Mouse (Mus musculus): ENCODE measurements around the gene Prdm1.

DNA sequence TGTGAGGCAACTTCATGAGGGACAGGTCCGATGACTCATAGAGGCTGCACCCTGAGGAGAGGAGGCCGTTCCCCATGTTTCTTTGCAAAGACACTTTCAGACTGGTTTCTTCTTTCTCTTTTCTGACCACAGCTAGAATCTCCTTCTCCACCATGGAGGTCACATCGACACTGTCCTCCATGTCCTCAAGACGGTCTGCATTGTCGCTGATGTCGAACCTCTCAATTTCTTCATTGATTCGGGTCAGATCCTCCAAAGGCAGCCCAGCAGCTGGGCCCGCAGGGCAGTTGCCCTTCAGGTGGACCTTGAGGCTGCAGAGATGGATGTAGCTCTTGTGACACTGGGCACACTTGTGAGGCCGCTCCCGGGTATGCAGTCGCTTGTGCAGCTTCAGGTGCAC is 88.6 kb downstream of the Prdm1 start:
- no peak for TF ChIP-seq CTCF (IDR thresholded peaks at IDR 0.05; ENCODE audit: low read depth, low read length)
- TF ChIP-seq POLR2A (IDR thresholded peaks at IDR 0.05; ENCODE audit: insufficient read depth, low read length) = no peak
- no peak for TF ChIP-seq EP300 (IDR thresholded peaks at IDR 0.05; ENCODE audit: insufficient read depth, low read depth, low read length)
